Mouse (Mus musculus) neural tube, embryonic 11.5 days (tissue): Measurements from ENCODE around the gene Plpp7. TPM values are rescaled to one million over a fixed set of nuclear protein-coding genes. Genes with fewer than 3 reads are reported as not detected.
A peak's percentile ranks its signal among the peaks of the same experiment; 100 is the strongest.

Source experiments
- ATAC-seq: fragments of 200-750 bp; cut with Nextera tagmentation; 2 replicates; pipeline ENCODE4 v1.8.0; 2017; ENCODE audit warnings: moderate number of reproducible peaks, mild to moderate bottlenecking, moderate TSS enrichment, moderate library complexity; ENCODE audit not compliant: insufficient read depth, low FRiP score, low TSS enrichment
- DNase-seq: peaks from one replicate; pipeline ENCODE4 v3.0.0-alpha.2; 2015; ENCODE audit warnings: low spot score
- H3K27ac ChIP-seq: fragments of 300-500 bp; sonication (generic); 2 replicates; pipeline ENCODE4 v1.5.1; 2014; ENCODE audit warnings: low read depth, mild to moderate bottlenecking, low read length
- H3K27me3 ChIP-seq: fragments of 300-500 bp; sonication (generic); 2 replicates; pipeline ENCODE4 v1.6.1; 2014; ENCODE audit warnings: mild to moderate bottlenecking, low read length, mixed read lengths; ENCODE audit not compliant: control insufficient read depth, insufficient read depth
- H3K36me3 ChIP-seq: fragments of 300-500 bp; sonication (generic); 2 replicates; pipeline ENCODE4 v1.6.1; 2014; ENCODE audit warnings: mild to moderate bottlenecking, low read length, moderate library complexity, mixed read lengths; ENCODE audit not compliant: control insufficient read depth, insufficient read depth
- H3K4me1 ChIP-seq: fragments of 300-500 bp; sonication (generic); 2 replicates; pipeline ENCODE4 v1.6.1; 2014; ENCODE audit warnings: low read length, mixed read lengths; ENCODE audit not compliant: control insufficient read depth, insufficient read depth
- H3K4me2 ChIP-seq: fragments of 300-500 bp; sonication (generic); 2 replicates; pipeline ENCODE4 v1.6.1; 2014; ENCODE audit warnings: low read depth, mild to moderate bottlenecking, moderate library complexity
- H3K4me3 ChIP-seq: fragments of 300-500 bp; sonication (generic); 2 replicates; pipeline ENCODE4 v1.5.1; 2014; ENCODE audit warnings: low read depth, low read length
- H3K9ac ChIP-seq: fragments of 300-500 bp; sonication (generic); 2 replicates; pipeline ENCODE4 v1.6.1; 2014; ENCODE audit warnings: mild to moderate bottlenecking, low read length
- H3K9me3 ChIP-seq: fragments of 300-500 bp; sonication (generic); 2 replicates; pipeline ENCODE4 v1.6.1; 2016; ENCODE audit warnings: low read length; ENCODE audit not compliant: control insufficient read depth
- WGBS: fragments of 180-500 bp; shearing (Covaris S2); extraction: QIAGEN DNeasy Blood & Tissue Kit; methylation state at CpG from one replicate; pipeline ENCODE4 v1.1.7; 2014; 5-methylcytosine and 5-hydroxymethylcytosine counted together
- polyA plus RNA-seq: library from polyadenylated mRNA; unstranded; fragments of >200 nt; fragmentation: Nextera tagmentation; extraction: Ambion mirVana; gene quantifications from 2 replicates; pipeline ENCODE4 v1.2.1, GENCODE M21; 2014

Gene Plpp7
- polyA plus RNA-seq, 1 experiment from 2014 or later: 9.3 TPM

- Histone ChIP-seq H3K9ac (no peak overlapping the region), H3K4me3 (no peak overlapping the region), H3K9me3 (no peaks in the 10 kb centered on the region), H3K4me1 (no peaks in the 10 kb centered on the region), H3K27ac (no peak overlapping the region), H3K36me3 (no peaks in the 10 kb centered on the region), H3K4me2 (no peak overlapping the region), H3K27me3 (no peaks in the 10 kb centered on the region)
- WGBS: 7% methylated on average over 2 of the region's 2 CpGs
- DNase-seq (peak; percentile 83), ATAC-seq (no peak)
Measured at GRCm38 (mm10) chr2:32134039-32134438, 38.7 kb downstream of the Plpp7 start.

GRCm38 (mm10) chr2:32137667-32138266 lies 42.4 kb downstream of the Plpp7 start:
- peak; percentile 95 for ATAC-seq

GRCm38 (mm10) chr2:32139377-32139776 lies 44.0 kb downstream of the Plpp7 start:
- no peak for DNase-seq
- WGBS: 82% methylated on average over 5 of the region's 5 CpGs
- Histone ChIP-seq H3K27ac (no peak overlapping the region), H3K36me3 (no peaks in the 10 kb centered on the region), H3K9me3 (no peaks in the 10 kb centered on the region), H3K4me1 (no peaks in the 10 kb centered on the region), H3K27me3 (no peaks in the 10 kb centered on the region), H3K4me3 (no peak overlapping the region), H3K4me2 (no peak overlapping the region), H3K9ac (no peak overlapping the region)
- ATAC-seq: no peak

More at GRCm38 (mm10) chr2:32137667-32138266, 42.4 kb downstream of the Plpp7 start:
- Histone ChIP-seq H3K4me2 (peak overlapping the region; percentile 83), H3K9me3 (no peaks in the 10 kb centered on the region), H3K27me3 (no peaks in the 10 kb centered on the region), H3K36me3 (no peaks in the 10 kb centered on the region), H3K9ac (peak overlapping the region; percentile 64), H3K4me3 (peak overlapping the region; percentile 38), H3K27ac (peak overlapping the region; percentile 51), H3K4me1 (no peaks in the 10 kb centered on the region)
- WGBS: under 1% methylated on average over 40 of the region's 40 CpGs
- peak; percentile 95 for DNase-seq

GRCm38 (mm10) chr2:32140498-32140934 lies 45.2 kb downstream of the Plpp7 start:
- H3K9ac ChIP-seq: no peak overlapping the region
- 41% methylated on average over 4 of the region's 4 CpGs for WGBS
- no peak overlapping the region for H3K27ac ChIP-seq
- H3K27me3 ChIP-seq: no peaks in the 10 kb centered on the region
- H3K36me3 ChIP-seq: no peaks in the 10 kb centered on the region
- ATAC-seq (no peak), DNase-seq (no peak)
- no peak overlapping the region for H3K4me2 ChIP-seq
- H3K4me3 ChIP-seq: no peak overlapping the region
- H3K4me1 ChIP-seq: no peaks in the 10 kb centered on the region
- no peaks in the 10 kb centered on the region for H3K9me3 ChIP-seq

- 79% methylated on average over 6 of the region's 6 CpGs for WGBS
- Histone ChIP-seq H3K4me1 (no peaks in the 10 kb centered on the region), H3K27ac (no peak overlapping the region), H3K36me3 (no peaks in the 10 kb centered on the region), H3K9me3 (no peaks in the 10 kb centered on the region), H3K9ac (no peak overlapping the region), H3K4me2 (no peak overlapping the region), H3K27me3 (no peaks in the 10 kb centered on the region), H3K4me3 (no peak overlapping the region)
- DNase-seq (no peak), ATAC-seq (no peak)
Measured at GRCm38 (mm10) chr2:32141602-32142001, 46.3 kb downstream of the Plpp7 start.

- no peak for DNase-seq
- Histone ChIP-seq H3K9ac (no peak overlapping the region), H3K4me1 (no peaks in the 10 kb centered on the region), H3K36me3 (no peaks in the 10 kb centered on the region), H3K27ac (no peak overlapping the region), H3K4me2 (no peak overlapping the region), H3K4me3 (no peak overlapping the region), H3K27me3 (no peaks in the 10 kb centered on the region), H3K9me3 (no peaks in the 10 kb centered on the region)
- whole genome bisulfite sequencing: 67% methylated on average over 6 of the region's 6 CpGs
- ATAC-seq: no peak
Measured at GRCm38 (mm10) chr2:32142368-32142767, 47.0 kb downstream of the Plpp7 start.

GRCm38 (mm10) chr2:32144633-32145032 lies 49.3 kb downstream of the Plpp7 start:
- Histone ChIP-seq H3K9ac (no peak overlapping the region), H3K4me3 (no peak overlapping the region), H3K27me3 (no peaks in the 10 kb centered on the region), H3K36me3 (no peaks in the 10 kb centered on the region), H3K27ac (no peak overlapping the region), H3K4me2 (no peak overlapping the region), H3K4me1 (no peaks in the 10 kb centered on the region), H3K9me3 (no peaks in the 10 kb centered on the region)
- ATAC-seq: no peak
- WGBS: 87% methylated on average over 5 of the region's 5 CpGs
- DNase-seq: no peak

GRCm38 (mm10) chr2:32146617-32147162 lies 51.4 kb downstream of the Plpp7 start:
- no peaks in the 10 kb centered on the region for H3K36me3 ChIP-seq
- H3K27ac ChIP-seq: no peak overlapping the region
- H3K9me3 ChIP-seq: no peaks in the 10 kb centered on the region
- no peak for ATAC-seq
- no peak overlapping the region for H3K4me3 ChIP-seq
- H3K27me3 ChIP-seq: no peaks in the 10 kb centered on the region
- no peak overlapping the region for H3K9ac ChIP-seq
- DNase-seq: no peak
- no peak overlapping the region for H3K4me2 ChIP-seq
- H3K4me1 ChIP-seq: peaks cover 3% of the 10 kb centered on the region; the same call in 1 of the 2 replicates
- 81% methylated on average over 5 of the region's 5 CpGs for WGBS

GRCm38 (mm10) chr2:32150135-32150534 lies 54.8 kb downstream of the Plpp7 start:
- WGBS: 31% methylated on average over 1 of the region's 1 CpGs
- H3K4me2 ChIP-seq: peak overlapping the region; percentile 95
- H3K27ac ChIP-seq: peak overlapping the region; percentile 98
- DNase-seq (no peak), ATAC-seq (no peak)
- peak overlapping the region; percentile 95 for H3K4me3 ChIP-seq
- H3K9me3 ChIP-seq: no peaks in the 10 kb centered on the region
- H3K36me3 ChIP-seq: no peaks in the 10 kb centered on the region
- peak overlapping the region; percentile 100 for H3K9ac ChIP-seq
- no peaks in the 10 kb centered on the region for H3K27me3 ChIP-seq
- peaks cover 28% of the 10 kb centered on the region for H3K4me1 ChIP-seq
